Mouse (Mus musculus) retina, postnatal 1 day (tissue): ENCODE results near the gene Tarm1.
A peak's percentile ranks its signal among the peaks of the same experiment; 100 is the strongest.

Experiments
- DNase-seq: peaks from one replicate; pipeline ENCODE4 v3.0.0-alpha.2; 2012

Tarm1 gene

DNA sequence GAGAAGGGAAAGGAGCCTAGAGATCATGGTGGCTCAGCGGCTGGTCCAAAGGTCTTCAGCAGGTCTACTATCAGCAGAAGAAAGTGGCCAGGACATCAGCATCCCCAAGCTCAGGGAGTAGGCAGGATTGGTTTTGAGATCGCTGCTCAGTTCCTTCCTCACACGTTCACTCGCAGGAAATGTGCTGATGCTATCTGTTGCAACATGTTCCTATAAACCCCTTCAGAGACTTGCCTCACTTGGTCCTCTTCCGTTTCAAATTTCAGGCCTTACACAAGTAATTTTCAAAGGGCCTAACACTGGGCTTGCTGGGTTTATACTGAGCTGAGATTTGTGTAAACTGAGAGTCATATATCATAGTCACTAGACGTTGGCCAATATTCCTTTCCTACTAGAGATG is at the start of gene Tarm1:
Gene Tarm1, minus strand, starts transcription at position 186 of the 400 bp plus-strand sequence.
- no peak for DNase-seq

DNA sequence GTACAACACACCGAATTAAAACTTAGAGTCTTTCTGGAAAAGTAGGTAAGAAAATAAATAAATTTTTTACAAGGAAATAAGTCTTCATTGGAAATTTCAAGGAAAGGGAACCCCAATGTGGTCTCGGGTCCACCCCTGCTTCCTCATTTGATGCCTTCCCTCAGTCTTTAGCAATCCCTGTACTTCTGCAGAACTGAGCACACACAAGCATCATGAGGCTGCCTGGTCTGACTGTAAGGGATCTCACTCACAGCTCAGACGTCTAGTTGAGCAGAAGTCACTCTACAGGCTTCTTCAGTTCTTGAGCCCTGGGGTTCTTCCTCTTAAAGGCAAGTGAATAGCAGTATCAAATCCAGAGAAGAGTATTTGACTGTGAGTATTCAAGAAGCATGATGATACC is 3.5 kb upstream of the Tarm1 start:
- DNase-seq: no peak

DNA sequence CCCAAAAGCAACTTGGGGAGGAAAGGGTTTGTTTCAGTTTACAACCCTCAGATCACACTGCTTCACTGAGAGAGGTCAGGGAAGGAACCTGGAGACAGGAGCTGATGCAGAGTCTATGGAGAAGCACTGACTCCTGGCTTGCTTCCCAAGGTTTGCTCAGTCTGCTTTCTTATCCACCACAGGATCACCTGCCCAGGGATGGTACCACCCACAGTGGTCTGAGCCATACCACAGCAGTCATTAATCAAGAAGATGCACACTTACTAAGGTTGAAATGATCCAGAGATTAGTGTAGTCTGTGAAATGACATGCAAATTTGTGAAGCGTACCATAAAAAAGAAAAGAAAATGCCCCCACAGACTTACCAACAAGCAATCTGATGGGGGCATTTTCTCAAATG is 2.0 kb downstream of the Tarm1 start:
- DNase-seq: no peak

DNA sequence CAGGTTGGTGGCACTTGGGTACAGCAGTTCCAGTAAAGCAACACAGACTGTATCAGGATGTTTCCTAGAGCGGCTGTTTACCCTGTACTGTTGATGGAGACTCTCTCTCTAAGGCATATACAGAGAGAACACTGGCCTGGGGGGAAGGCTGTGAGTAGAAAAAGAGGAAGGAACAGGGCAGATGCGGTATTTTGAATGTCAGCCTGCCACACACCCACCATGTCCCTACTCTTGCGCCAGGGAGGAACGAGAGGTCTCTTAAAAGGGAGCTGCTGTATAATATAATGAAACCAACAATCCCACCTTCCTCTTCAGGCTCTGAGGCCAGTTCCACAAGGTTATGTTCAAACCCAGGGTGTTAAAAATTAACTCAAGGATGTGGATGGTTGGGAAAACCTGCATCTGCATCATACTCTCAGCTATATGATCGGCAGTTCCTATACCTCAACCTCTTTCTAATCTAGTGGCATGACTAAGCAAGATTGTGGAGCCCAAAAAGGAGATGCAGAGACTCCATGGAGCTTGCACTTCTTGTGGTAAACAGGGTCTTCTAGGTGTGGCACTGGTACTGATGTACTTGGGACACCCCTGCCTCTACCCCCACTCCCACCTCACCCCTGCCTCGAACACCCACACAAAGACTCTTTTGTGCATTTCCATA is 20.3 kb downstream of the Tarm1 start:
- DNase-seq: no peak

DNA sequence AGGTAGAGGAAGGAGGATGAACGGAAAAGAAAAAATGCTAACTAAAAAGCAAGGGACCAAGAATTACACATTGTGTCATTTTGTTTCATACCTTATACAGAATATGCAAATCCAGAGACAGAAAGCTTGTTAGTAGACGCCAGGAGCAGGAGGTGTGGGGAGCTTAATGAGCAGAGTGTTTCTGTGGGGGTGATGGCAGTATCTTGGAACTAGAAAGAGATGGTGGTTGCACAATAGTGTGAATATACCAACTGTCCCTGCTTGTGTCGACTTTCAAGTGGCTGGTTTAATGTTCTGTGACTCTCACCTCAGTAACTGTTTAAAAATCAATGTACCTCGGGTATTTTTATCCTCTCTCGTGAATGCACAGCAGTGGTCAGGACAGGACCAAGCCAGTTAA is 25.7 kb downstream of the Tarm1 start:
- DNase-seq: no peak

DNA sequence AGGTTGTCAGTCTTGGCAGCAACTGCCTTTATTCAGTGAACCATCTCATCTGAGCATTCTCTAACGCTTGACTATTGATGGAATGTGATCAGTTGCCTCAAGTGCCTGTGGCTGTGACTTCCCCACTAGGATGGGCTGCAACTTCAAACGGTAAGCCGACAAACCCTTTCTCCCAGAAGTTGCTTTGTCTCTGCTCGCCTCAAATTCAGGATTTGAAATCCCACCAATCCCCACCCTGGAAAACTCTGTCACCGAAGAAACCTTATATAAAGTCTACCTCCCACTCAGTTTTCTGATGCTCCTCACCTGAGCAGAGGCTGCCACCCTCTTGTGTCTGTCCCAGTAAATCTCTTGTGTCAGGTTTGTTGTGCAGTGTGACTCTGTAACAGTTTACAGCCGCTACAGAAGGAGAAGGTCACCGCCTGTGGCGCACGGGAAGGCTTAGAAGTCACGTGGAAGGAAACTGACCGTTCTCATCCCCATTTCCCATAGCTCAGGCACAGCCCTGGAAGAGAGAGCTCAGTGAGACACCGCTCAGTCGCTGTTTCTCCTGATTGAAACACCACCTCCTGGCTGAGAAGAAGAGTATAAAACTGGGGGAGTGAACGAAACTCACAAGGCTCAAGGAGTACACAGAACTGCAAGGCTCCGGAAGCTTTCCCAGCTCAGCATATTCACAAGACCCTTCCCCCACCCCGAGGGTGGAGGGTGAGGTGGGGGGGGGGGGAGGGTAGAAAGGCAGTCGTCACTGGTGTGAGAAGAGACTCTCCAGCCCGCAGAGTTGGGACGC is 27.9 kb downstream of the Tarm1 start:
- peak; percentile 32 for DNase-seq

DNA sequence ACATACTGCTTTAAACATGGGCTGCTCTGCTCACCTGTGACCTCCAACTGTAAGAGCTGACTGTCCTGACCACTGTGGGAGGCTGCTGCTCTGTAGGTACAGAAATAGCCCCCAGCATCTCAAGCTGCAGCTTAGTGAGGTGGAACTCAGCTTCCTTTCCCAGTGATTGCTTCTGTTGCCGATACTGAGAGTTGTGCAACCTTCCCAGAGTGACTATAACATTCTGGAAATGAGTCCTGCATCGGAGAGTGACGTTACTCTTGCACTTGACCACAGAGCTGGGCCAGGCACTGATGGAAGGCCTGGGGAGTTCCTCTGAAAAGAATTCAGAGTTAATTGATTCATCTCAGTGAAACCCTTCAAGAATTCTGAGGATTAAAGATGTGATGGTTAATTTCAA is 29.6 kb downstream of the Tarm1 start:
- DNase-seq: no peak

DNA sequence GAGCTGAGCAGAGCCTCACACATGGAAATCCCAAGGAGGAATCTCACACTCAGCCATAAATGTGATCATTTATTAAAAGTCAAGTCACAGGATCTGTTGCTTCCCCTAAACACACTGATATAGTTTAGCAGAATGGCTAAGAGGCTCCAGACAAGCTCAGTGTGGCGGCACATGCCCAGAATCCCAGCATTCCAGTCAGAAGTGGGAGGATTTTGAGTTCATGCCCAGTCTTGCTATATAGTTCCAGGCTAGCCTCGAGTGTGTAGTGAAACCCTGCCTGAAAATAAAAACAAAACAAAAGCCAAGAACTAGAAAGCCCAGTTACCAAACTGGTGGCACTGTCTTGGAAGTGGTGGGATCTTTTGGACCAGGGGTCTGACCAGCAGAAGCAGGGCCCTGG is 33.8 kb downstream of the Tarm1 start:
- DNase-seq: no peak

DNA sequence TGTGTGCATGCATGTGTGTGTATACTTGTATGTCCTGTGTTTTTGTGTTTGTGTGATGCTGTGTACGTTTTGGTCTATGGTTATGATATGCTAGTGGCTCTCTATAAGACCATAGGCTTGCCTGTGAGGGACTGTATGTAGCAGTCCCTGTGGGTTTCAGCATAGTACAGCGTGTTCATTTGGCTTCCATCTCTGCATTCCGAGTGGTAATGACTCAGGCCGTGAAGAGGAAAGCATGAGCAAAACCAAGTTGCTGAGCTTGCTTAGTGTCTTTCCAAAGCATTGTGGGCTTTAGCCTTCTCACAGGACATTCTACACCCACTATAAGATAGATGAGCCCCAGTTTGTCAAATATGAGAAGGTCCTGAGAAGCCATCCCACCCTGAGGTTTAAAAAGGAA is 39.1 kb downstream of the Tarm1 start:
- DNase-seq: no peak

DNA sequence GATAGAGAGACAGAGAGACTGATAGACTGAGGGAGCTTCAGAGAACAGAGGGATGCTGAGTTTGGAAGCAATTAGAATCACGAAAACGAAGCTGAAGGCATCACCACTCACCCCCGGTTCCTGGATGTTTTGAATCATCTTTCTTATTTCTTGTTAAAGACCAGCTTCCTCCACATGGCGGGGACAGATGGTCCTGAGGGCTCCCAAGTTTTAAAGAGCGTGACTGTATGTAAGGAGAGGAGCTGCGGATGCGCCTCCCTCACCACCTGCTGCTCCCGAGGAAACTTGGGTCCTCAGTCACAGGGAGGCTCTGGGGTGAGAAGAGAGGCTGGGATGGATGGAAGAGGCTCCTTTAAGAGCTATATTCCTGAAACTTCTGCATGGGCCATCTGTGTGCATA is 42.2 kb downstream of the Tarm1 start:
- DNase-seq: no peak

DNA sequence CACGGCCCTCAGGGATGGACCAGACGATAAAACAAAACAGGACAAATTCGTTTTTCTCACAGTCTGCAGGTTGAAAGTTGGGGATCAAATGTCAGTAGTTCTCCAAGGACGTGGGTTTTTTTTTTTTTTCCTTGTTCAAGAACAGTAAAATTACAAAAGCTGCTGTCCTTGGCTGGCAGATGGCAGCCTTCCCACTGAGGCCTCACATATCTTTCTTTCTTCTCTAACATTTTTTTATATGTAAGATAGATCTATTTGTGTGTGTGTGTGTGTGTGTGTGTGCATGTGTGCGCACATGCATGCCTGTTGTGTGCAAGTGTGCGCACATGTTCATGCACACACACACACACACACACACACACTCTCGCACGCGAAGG is 44.6 kb downstream of the Tarm1 start:
- no peak for DNase-seq

DNA sequence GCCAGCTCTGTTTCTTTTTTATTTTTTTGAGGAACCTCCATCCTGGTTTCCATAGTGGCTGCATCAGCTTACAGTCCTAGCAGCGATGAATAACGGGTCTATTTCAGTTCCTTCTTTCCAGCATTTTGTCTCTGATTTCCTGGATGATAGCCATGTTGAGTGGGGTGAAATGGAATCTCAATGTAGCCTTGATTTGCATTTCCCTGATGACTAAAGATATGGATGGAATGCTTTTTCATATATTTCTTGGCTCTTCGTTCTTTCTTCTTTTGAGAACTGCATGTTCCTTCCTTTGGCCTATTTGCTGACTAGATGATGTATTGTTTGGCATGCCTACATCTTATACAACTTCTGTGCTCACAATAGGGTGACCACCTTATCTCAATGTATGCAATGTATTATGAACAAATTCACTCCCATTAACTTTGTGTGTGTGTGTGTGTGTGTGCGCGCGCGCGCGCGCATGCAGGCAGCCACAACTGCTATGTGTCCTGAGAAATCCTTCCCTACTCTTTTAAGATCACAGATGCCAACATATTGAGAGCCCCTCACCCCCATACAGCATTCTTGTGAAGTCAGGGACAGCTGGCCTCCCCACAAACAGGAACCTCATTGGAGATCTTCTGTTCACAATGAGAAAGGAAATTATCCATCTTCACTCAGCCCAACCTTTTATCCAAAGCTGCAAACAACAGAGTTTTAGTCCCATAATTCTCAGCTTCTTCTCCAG is 45.1 kb downstream of the Tarm1 start:
- DNase-seq: no peak

DNA sequence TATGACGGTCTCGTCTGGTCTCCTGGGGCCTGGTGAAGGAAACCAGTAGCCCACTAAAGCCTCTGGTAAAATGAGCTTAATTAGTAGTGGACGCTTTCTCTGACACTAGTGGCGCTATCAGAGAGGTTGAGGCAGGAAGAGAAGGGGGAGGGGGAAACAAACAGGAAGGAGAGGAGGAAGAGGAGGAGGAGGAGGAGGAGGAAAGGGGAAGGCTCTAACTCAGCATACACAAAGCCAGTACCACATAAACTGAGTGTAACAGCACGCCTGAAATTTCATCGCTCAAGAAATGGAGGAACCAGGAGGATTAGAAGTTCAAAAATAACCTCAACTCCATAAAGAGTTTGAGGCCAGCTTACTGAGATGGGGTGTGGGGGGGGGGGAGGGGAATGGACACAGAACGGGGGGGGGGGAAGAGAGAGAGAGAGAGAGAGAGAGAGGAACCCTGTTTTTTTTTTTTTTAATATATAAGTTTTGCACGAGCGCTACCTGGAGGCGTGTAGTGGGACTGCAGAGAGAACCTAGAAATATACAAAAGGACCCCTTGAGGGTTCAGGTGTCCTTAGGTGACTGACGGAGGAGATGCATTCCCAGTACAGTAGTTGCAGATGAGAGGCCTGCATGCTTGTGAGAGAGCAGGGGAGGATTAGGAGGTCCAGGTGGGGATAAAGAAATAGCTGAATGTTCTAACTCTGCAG is 48.8 kb downstream of the Tarm1 start:
- DNase-seq: peak; percentile 22

DNA sequence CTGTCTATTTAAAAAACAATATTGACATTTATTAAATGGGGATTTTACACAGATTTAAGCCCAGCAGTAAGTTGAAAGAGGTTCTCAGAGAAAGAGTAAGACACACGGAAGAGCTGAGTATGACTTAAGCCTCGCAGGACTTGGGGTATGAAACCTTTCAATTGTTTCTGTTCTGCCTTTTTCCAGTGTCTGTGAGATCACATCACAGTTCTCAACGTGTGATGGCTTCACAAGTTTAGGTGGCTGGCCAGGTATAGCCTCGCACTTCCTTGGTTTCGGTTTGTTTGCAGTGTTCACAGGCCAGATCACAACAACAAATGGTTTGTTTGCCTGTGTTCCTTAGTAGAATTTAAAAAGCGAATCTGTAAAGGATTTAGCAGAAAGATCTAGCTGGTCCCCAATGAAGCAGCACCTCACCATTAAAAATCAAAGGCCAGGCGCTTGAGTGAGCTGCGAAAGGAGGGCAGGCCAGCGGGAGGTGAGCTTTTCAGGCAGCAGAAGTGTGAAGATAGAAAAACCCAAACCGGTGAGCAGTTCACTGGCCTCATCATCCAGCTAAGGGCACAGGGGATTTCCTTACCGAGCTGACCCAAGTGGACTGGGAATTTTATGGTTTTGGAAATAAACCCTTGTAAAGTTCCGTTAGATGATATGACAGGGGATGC is 49.5 kb downstream of the Tarm1 start:
- no peak for DNase-seq

DNA sequence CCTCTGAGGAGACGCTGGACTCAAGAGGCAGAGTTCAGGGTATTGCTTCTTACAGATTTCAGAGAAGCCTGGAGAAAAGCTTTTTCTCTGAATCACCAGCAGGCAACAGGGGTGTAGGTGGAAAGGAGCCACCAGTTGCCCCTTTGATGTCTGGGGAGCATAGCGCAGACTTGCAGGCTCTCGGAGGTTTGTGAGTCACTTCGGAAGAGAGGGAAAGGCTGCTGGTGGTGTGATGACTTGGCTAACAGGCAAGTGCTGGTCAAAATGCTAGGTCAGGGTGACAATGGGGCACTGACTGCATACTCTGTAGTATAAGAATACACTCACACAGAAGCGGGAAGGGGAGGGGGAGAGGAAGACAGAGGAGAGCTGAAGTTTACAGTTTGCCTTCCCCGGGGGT is 51.3 kb downstream of the Tarm1 start:
- no peak for DNase-seq

DNA sequence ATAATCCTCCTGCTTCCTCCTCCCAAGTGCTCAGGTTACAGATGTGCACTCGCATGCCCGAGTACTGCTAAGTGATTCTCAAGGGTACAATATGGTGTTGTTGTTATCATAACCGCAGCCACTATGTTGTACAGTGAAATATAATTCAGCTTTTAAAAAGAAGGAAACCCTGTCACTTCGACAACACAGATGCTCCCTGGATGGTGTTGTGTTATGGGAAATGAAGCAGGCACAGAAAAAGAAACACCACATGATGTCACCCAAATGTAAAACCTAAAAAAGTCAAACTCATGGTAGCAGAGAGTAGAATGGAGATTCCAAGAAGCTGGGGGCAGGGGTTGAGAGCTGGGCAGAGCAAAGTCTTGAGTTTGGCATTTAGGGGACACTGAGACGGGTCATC is 51.8 kb downstream of the Tarm1 start:
- DNase-seq: no peak

DNA sequence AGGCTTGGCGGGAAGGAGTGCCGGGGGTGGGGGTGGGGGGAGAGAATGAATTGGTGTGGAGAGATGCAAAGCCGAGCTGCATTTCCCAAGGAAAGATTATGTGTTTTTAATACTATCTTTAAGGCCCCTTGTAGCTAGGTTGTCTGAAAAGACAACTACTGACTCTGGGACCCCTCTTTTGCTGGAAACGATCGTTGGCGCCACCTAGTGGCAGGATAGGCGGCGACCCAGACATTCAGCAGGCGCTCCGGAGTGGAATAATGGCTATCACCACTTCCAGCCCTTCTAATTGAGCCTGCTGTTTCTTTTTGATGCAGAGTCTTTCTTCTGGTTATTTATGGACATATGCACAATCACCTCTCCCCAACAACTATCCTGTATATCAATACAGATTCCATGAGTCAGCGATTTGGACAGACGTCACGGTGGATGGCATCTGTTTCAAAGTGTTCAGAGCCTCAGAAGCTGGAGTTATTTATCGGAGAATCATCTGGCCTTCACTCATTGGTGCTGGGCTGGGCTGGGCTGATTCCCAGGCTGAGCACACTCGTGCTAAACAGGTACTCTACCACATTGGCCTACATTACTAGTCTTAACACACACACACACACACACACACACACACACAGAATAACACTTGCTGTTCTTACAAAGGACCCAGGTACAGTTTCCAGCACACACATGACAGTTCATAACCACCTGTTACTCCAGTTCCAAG is 53.5 kb downstream of the Tarm1 start:
- peak; percentile 73 for DNase-seq

DNA sequence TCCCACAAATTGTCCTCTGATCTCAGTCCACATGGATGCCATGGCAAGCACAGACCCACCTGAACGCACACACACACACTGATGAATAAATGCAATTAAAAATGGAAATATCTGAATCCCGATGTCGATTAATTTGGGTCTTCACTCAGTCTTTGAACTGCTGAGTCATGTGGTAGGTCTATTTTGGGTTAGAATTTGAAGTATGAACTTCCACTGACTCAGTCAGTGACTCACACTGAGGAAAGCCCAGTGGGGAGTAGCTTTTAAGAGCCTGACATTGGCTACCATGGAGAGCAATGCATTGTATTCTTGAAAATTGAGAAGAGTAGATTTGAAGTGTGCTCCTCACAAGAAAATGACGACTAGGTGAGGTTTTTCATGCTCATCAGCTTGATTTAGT is 55.4 kb downstream of the Tarm1 start:
- no peak for DNase-seq

DNA sequence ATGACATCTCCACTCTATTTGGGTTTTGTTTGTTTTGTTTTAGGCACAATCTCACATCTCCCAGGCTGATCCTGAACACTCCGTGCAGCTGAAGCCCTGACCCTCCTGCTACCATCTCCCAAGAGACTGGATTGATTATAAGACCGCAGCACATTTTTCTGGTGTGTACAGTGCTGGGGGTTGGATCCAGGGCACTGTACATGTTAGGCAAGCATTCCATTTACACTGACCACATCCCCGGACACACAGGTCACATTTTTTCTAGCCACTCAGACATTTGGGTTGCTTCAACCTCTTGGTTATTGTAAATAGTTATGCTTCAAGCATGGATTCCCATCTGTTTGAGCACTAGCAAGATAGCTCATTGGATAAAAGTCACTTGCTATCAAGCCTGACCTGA is 55.8 kb downstream of the Tarm1 start:
- no peak for DNase-seq

DNA sequence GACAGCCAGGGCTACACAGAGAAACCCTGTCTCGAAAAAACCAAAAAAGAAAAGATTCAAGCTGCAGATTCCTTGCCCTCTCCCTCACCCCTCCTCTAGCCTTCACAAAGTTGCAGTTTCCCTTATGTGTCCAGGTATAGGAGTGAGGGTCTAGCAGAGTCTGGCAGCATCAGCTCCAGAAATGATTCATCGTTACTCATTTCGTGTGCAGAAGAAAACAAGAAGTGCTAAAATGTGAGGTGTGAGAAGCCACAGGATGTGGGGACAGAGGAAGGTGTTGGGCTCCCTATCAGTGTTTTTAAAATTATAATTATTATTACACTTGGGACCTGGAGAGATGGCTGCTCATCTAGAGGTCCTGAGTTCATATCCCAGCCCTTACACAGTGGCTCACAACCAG is 57.7 kb downstream of the Tarm1 start:
- DNase-seq: no peak

DNA sequence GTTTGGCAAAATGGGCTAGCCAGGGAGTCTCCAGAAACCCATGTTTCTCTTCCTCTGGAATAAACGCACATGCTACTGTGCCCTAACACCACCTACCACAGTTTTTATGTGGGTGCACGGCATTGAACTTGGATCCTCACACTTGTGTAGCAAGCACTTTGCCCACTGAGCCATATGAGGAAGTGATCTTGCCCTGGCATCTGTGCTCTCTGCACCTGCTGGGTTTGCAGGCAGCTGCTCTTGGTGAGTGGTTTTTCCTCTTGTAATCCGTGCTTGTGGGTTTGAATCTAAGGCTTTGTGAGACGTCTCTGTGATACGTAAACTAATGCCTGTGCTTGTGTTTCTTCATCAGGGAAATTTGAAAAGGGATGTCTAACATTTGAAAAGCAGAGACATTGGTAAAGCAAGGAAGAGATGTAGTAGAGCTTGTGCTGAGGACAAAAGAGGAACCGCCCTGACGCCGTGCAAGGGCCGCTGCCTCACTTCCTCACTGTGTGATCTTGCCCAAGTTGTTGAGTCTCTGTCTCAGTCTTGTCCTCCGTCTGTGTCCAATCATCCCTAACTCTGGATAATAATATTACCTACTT is 59.9 kb downstream of the Tarm1 start:
- DNase-seq: no peak

DNA sequence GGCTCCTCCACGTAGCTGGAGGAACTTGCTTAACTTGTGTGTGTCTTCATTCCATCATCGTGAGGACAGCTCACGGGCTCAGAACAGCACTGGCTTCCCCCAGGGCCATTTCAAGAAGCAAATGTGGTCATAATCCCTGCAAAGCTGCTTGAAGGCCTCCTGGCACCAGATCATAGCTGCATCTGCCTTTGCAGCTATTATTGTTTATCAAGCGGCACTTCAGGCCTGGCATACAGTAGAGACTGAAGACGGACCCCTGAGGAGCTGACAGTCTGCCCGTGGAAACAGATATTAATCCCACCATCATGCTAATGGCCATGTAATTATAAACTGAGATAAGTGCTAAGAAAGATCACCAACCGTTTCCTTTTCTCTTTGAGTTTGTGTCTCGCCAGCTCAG is 61.9 kb downstream of the Tarm1 start:
- DNase-seq: peak; percentile 36
